Mouse (Mus musculus): ENCODE measurements around the gene Olfr224.
"Not testable (repeated sequence)": the region's sequence is repeated elsewhere in the genome, so short reads cannot be mapped to it uniquely, and the experiment has no call there.

Gene Olfr224

DNA sequence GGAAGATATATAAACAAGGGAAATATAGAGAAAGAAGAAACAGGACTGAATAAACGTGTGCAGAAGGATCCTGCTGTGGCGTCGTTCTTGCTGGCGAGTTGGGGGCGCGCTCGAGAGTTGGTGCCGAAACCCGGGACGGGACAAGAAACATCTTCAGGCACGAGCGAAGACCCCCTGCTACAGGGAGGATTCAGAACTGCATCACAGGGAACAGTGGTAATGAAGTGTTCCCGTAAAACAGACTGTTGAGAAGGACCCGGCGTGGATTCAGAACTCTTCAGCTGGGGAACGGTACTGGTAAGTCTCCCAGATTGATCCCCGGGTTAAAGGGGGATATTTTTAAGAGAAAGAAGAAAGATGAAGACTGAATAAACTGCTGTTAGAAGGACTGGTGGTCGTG is 51.4 kb downstream of the Olfr224 start:
- not testable (repeated sequence) for DNase-seq (ENCODE audit: low read depth)
